8 mouse cellular contexts compared by ENCODE assay signal in genomic region chrX:12155068-12155840, GRCm38 (mm10). TPM values are rescaled to one million over a fixed set of nuclear protein-coding genes. Genes with fewer than 3 reads are reported as not detected.
DNase-seq lines count a peak whose midpoint lies in the region; ATAC-seq and TF ChIP-seq lines count a peak whose summit lies in the region.

No protein-coding gene starts in this region.

- 28% methylated on average over 29 of the region's 30 CpGs for WGBS in thymus, adult 2 months
- 9% methylated on average over 27 of the region's 30 CpGs for WGBS in liver, embryonic 12.5 days (ENCODE audit: insufficient replicate concordance)
- WGBS in stomach, postnatal 0 days, result 39% methylated on average over 26 of the region's 30 CpGs

- H3K4me1 ChIP-seq in thymus, adult 2 months (replicated peaks; ENCODE audit: control insufficient read depth, insufficient read depth, low read length), result peaks cover 66% of the 10 kb centered on the region
- peaks cover 33% of the 10 kb centered on the region for H3K4me1 ChIP-seq in liver, embryonic 12.5 days
- H3K4me1 ChIP-seq in stomach, postnatal 0 days (replicated peaks; ENCODE audit: control insufficient read depth, insufficient read depth), result no peaks in the 10 kb centered on the region

- no peaks in the 10 kb centered on the region for H3K27me3 ChIP-seq in thymus, adult 2 months (ENCODE audit: control insufficient read depth, insufficient read depth, low read length)
- peaks cover 100% of the 10 kb centered on the region for H3K27me3 ChIP-seq in liver, embryonic 12.5 days (replicated peaks)
- H3K27me3 ChIP-seq in stomach, postnatal 0 days (ENCODE audit: control insufficient read depth, insufficient read depth, low read length), result no peaks in the 10 kb centered on the region

- peak overlapping the region; percentile 51 for H3K4me2 ChIP-seq in liver, embryonic 12.5 days
- H3K4me2 ChIP-seq in stomach, postnatal 0 days (replicated peaks; ENCODE audit: low read depth), result peak overlapping the region; percentile 47

- TF ChIP-seq CTCF in thymus, adult 2 months (IDR thresholded peaks at IDR 0.05; ENCODE audit: borderline replicate concordance, control insufficient read depth, extremely low read depth, insufficient read depth, low read length, poor library complexity), result no peak
- no peak for TF ChIP-seq CTCF in stomach, postnatal 0 days (IDR thresholded peaks at IDR 0.05; ENCODE audit: low read depth)

- no peaks in the 10 kb centered on the region for H3K36me3 ChIP-seq in thymus, adult 2 months (ENCODE audit: control insufficient read depth, insufficient read depth, low read length)
- H3K36me3 ChIP-seq in liver, embryonic 12.5 days, result no peaks in the 10 kb centered on the region
- no peaks in the 10 kb centered on the region for H3K36me3 ChIP-seq in stomach, postnatal 0 days (ENCODE audit: control insufficient read depth, insufficient read depth, low read length)

- TF ChIP-seq POLR2A in thymus, adult 2 months (IDR thresholded peaks at IDR 0.05; ENCODE audit: control insufficient read depth, extremely low read depth, insufficient read depth, low read length, poor library complexity), result no peak

- peak; percentile 19 for DNase-seq in embryo, embryonic 10.5 days (ENCODE audit: low spot score)
- DNase-seq in embryo, embryonic 11 days, result no peak
- no peak for DNase-seq in thymus, adult 2 months
- DNase-seq in thymus, adult 18-20 months, result no peak
- no peak for DNase-seq in stomach, postnatal 0 days (ENCODE audit: low spot score)
- no peak for DNase-seq in Muller cell, postnatal 12 days (ENCODE audit: inconsistent ontology term)

- no peak for ATAC-seq in liver, embryonic 12.5 days
- ATAC-seq in stomach, postnatal 0 days (ENCODE audit: low FRiP score, low TSS enrichment), result no peak
- no peak for ATAC-seq in megakaryocyte progenitor cell, adult 5-6 weeks (replicated peaks; ENCODE audit: poor library complexity)

- peak overlapping the region; percentile 38 for H3K4me3 ChIP-seq in thymus, adult 2 months (ENCODE audit: control insufficient read depth, insufficient read depth, low read length)
- H3K4me3 ChIP-seq in liver, embryonic 12.5 days, result peak overlapping the region; percentile 22
- H3K4me3 ChIP-seq in stomach, postnatal 0 days (ENCODE audit: low read depth, low read length), result peak overlapping the region; percentile 26

- no peak overlapping the region for H3K9ac ChIP-seq in liver, embryonic 12.5 days
- H3K9ac ChIP-seq in stomach, postnatal 0 days (ENCODE audit: low read length), result 0 out of 2 replicates have a peak overlapping the region, but pooled peaks have one; percentile 13

- no peaks in the 10 kb centered on the region for H3K9me3 ChIP-seq in liver, embryonic 12.5 days (replicated peaks)
- H3K9me3 ChIP-seq in stomach, postnatal 0 days (ENCODE audit: control insufficient read depth, low read length), result no peaks in the 10 kb centered on the region

- H3K27ac ChIP-seq in thymus, adult 2 months (ENCODE audit: control insufficient read depth, insufficient read depth, low read length), result no peak overlapping the region
- H3K27ac ChIP-seq in liver, embryonic 12.5 days, result no peak overlapping the region
- H3K27ac ChIP-seq in stomach, postnatal 0 days (replicated peaks), result no peak overlapping the region; the same call in 1 of the 2 replicates

- no peak for TF ChIP-seq EP300 in stomach, postnatal 0 days (optimal IDR thresholded peaks at IDR 0.05)

RNA-seq across cellular contexts. Expression of gene Bcor, which starts 4.9 kb away (rescaled TPM):
- 30.6 and 37.7 TPM in 2 replicates for polyA plus RNA-seq in thymus, adult 2 months (2012; rRNA removed)
- polyA plus RNA-seq in liver, embryonic 12.5 days (2016; fragmentation: Nextera tagmentation; extraction: Ambion mirVana), result 7.9 and 8.4 TPM in 2 replicates
- 4.7 and 5.5 TPM in 2 replicates for polyA plus RNA-seq in stomach, postnatal 0 days (2015; fragmentation: Nextera tagmentation; extraction: Ambion mirVana)
- 35.3 and 42.7 TPM in 2 replicates for total RNA-seq in megakaryocyte progenitor cell, adult 5-6 weeks (2015)
- total RNA-seq in megakaryocyte progenitor cell, adult 5-6 weeks (2017), result 24.7 and 29.1 TPM in 2 replicates
